9 mouse cellular contexts compared by ENCODE assay signal in the genomic region with DNA sequence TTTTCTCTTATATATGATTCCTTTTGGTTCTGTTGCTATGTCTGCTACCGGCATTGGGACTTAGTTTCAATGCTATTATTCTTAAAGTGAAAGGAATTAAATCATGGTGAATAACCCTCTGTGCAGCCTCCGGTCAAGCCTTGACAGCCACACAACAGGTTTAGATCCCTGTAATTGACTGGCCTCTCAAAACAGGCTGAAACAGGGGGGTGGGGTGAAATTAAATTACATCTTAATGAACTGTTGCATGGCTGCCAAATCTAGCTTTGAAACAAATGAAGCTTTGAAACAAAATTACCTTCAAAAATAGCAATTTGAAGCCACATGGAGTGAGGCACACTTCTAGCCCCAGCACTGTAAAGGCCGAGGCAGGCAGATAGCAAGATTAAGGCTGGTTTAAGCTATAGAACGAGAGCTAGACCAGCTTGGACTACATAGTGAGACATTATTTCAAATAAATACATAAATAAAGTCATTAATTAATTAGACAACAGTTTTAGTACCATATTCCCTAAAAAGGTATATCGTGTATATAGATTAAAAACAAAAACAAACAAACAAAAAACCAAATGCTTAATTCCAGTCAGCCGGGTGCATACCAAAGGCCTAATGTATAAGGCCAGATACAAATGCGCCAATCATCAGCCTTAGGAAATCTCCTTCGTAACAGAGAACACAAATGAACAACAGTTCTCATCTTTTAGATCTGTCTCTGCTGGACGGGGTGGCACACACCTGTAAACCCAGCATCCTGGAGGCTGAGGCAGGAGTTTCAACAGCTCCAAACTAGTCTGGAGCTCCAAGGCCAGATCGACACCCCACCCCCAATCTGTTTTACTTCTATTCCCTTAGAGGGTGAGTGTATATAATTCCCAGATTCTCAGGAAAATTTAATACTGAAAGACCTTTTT. TPM values are rescaled to one million over a fixed set of nuclear protein-coding genes. Genes with fewer than 3 reads are reported as not detected.
DNase-seq lines count a peak whose midpoint lies in the region; ATAC-seq and TF ChIP-seq lines count a peak whose summit lies in the region.
"Had no signal": no experiment of that assay in that cellular context is flagged by ENCODE, and none has a peak within 500 bp of the region (broad histone marks: within the 10 kb centered on the region; RNA-seq: fewer than 3 reads in every experiment).

No protein-coding gene starts in this region.

- TF ChIP-seq CTCF in cortical plate, adult 2 months (IDR thresholded peaks at IDR 0.05; ENCODE audit: extremely low read depth, insufficient read depth, low read length): no peak
- TF ChIP-seq CTCF in midbrain, postnatal 0 days (IDR thresholded peaks at IDR 0.05): no peak
- TF ChIP-seq CTCF in thymus, adult 2 months (IDR thresholded peaks at IDR 0.05; ENCODE audit: borderline replicate concordance, control insufficient read depth, extremely low read depth, insufficient read depth, low read length, poor library complexity): no peak

- no peak for ATAC-seq in heart, embryonic 13.5 days (ENCODE audit: extremely low read depth, insufficient number of reproducible peaks, low FRiP score, low TSS enrichment)
- no peak for ATAC-seq in hindbrain, embryonic 14.5 days (ENCODE audit: low FRiP score)
- peak; percentile 24; the same call in 1 of the 2 replicates for ATAC-seq in midbrain, postnatal 0 days (ENCODE audit: low FRiP score)

- peak overlapping the region; percentile 80 for H3K4me2 ChIP-seq in heart, embryonic 13.5 days
- peak overlapping the region; percentile 91 for H3K4me2 ChIP-seq in hindbrain, embryonic 14.5 days (replicated peaks)
- H3K4me2 ChIP-seq in midbrain, postnatal 0 days (ENCODE audit: low read depth, low read length, poor library complexity, severe bottlenecking): peak overlapping the region; percentile 53

- TF ChIP-seq POLR2A in cortical plate, adult 2 months (IDR thresholded peaks at IDR 0.05; ENCODE audit: extremely low read depth, insufficient read depth, low read length): no peak
- no peak for TF ChIP-seq POLR2A in thymus, adult 2 months (IDR thresholded peaks at IDR 0.05; ENCODE audit: control insufficient read depth, extremely low read depth, insufficient read depth, low read length, poor library complexity)

- H3K9ac ChIP-seq in heart, embryonic 13.5 days: peak overlapping the region; percentile 93
- H3K9ac ChIP-seq in hindbrain, embryonic 14.5 days: peak overlapping the region; percentile 77
- peak overlapping the region; percentile 88 for H3K9ac ChIP-seq in midbrain, postnatal 0 days (replicated peaks; ENCODE audit: low read length, poor library complexity, severe bottlenecking)

- H3K27me3 ChIP-seq in heart, embryonic 13.5 days (replicated peaks): no peaks in the 10 kb centered on the region; the same call in 1 of the 2 replicates
- H3K27me3 ChIP-seq in hindbrain, embryonic 14.5 days (ENCODE audit: control insufficient read depth, insufficient read depth, low read length): peaks cover 6% of the 10 kb centered on the region; the same call in 1 of the 2 replicates
- no peaks in the 10 kb centered on the region for H3K27me3 ChIP-seq in midbrain, postnatal 0 days (ENCODE audit: insufficient read depth, low read length)
- H3K27me3 ChIP-seq in thymus, adult 2 months (ENCODE audit: control insufficient read depth, insufficient read depth, low read length): no peaks in the 10 kb centered on the region; the same call in 1 of the 2 replicates
- H3K27me3 ChIP-seq: Patski had no signal

- H3K36me3 ChIP-seq in heart, embryonic 13.5 days: peaks cover 30% of the 10 kb centered on the region
- peaks cover 14% of the 10 kb centered on the region; the same call in 1 of the 2 replicates for H3K36me3 ChIP-seq in hindbrain, embryonic 14.5 days (replicated peaks; ENCODE audit: control insufficient read depth, insufficient read depth)
- H3K36me3 ChIP-seq in midbrain, postnatal 0 days (ENCODE audit: insufficient read depth, low read length): peaks cover 4% of the 10 kb centered on the region; the same call in 1 of the 2 replicates
- no peaks in the 10 kb centered on the region for H3K36me3 ChIP-seq in thymus, adult 2 months (ENCODE audit: control insufficient read depth, insufficient read depth, low read length)

- peaks cover 19% of the 10 kb centered on the region for H3K4me1 ChIP-seq in heart, embryonic 13.5 days
- no peaks in the 10 kb centered on the region for H3K4me1 ChIP-seq in cortical plate, adult 2 months (ENCODE audit: control insufficient read depth, insufficient read depth, low read length)
- H3K4me1 ChIP-seq in hindbrain, embryonic 14.5 days (replicated peaks; ENCODE audit: control insufficient read depth, insufficient read depth, low read length): peaks cover 9% of the 10 kb centered on the region
- peaks cover 9% of the 10 kb centered on the region; the same call in 1 of the 2 replicates for H3K4me1 ChIP-seq in midbrain, postnatal 0 days (ENCODE audit: insufficient read depth, low read length)
- 0 out of 2 replicates have a peak, but pooled peaks cover 3% of the 10 kb centered on the region for H3K4me1 ChIP-seq in thymus, adult 2 months (replicated peaks; ENCODE audit: control insufficient read depth, insufficient read depth, low read length)

- peak overlapping the region; percentile 82 for H3K27ac ChIP-seq in heart, embryonic 13.5 days (replicated peaks)
- no peak overlapping the region for H3K27ac ChIP-seq in cortical plate, adult 2 months (ENCODE audit: insufficient read depth, low read length)
- peak overlapping the region; percentile 88 for H3K27ac ChIP-seq in hindbrain, embryonic 14.5 days
- H3K27ac ChIP-seq in midbrain, postnatal 0 days (ENCODE audit: low read depth, low read length): peak overlapping the region; percentile 89
- H3K27ac ChIP-seq in thymus, adult 2 months (ENCODE audit: control insufficient read depth, insufficient read depth, low read length): no peak overlapping the region

- H3K4me3 ChIP-seq in heart, embryonic 13.5 days: peak overlapping the region; percentile 75
- H3K4me3 ChIP-seq in cortical plate, adult 2 months (ENCODE audit: insufficient read depth, low read length): peak overlapping the region; percentile 76
- peak overlapping the region; percentile 61 for H3K4me3 ChIP-seq in hindbrain, embryonic 14.5 days (replicated peaks; ENCODE audit: low read length)
- H3K4me3 ChIP-seq in midbrain, postnatal 0 days (ENCODE audit: low read depth, low read length): peak overlapping the region; percentile 64
- H3K4me3 ChIP-seq in thymus, adult 2 months (ENCODE audit: control insufficient read depth, insufficient read depth, low read length): no peak overlapping the region

- no peak for DNase-seq in heart, postnatal 4 days
- DNase-seq in hindbrain, embryonic 14.5 days (ENCODE audit: low spot score): peak; percentile 32
- peak; percentile 11 for DNase-seq in midbrain, postnatal 0 days (ENCODE audit: low spot score)
- DNase-seq in gastrocnemius, postnatal 36 days: no peak
- DNase-seq in thymus, adult 2 months: no peak
- no peak for DNase-seq in right cerebral cortex, postnatal 36 days (ENCODE audit: low spot score in 2 of 2)

- intact Hi-C loops in gastrocnemius, postnatal 36 days (cut with DNase I): no loop called here

- WGBS in heart, embryonic 13.5 days: 40% methylated on average over 10 of the region's 10 CpGs
- WGBS in hindbrain, embryonic 14.5 days: 16% methylated on average over 10 of the region's 10 CpGs
- 10% methylated on average over 10 of the region's 10 CpGs for WGBS in midbrain, postnatal 0 days
- 83% methylated on average over 10 of the region's 10 CpGs for WGBS in thymus, adult 2 months

- H3K9me3 ChIP-seq in heart, embryonic 13.5 days: no peaks in the 10 kb centered on the region
- H3K9me3 ChIP-seq in hindbrain, embryonic 14.5 days (ENCODE audit: control insufficient read depth, low read length): no peaks in the 10 kb centered on the region
- no peaks in the 10 kb centered on the region for H3K9me3 ChIP-seq in midbrain, postnatal 0 days (ENCODE audit: low read length)

RNA-seq across cellular contexts. Expression of a gene that starts 1.0 kb away (rescaled TPM):
- 6.5 and 6.9 TPM in 2 replicates for polyA plus RNA-seq in heart, embryonic 13.5 days (2015; fragmentation: Nextera tagmentation; extraction: Ambion mirVana)
- total RNA-seq in heart, postnatal 4 days (2021): 1 to 10 TPM; 8.2 to 8.6 TPM
- polyA plus RNA-seq in cortical plate, adult 2 months (2012; rRNA removed): 15.1 and 16.5 TPM in 2 replicates
- polyA plus RNA-seq in hindbrain, embryonic 14.5 days (2014; fragmentation: Nextera tagmentation; extraction: Ambion mirVana): 13.5 and 16.5 TPM in 2 replicates
- total RNA-seq in midbrain, postnatal 0 days (2014; rRNA removed): 20.7 and 21.7 TPM in 2 replicates
- polyA plus RNA-seq in midbrain, postnatal 0 days (2015; fragmentation: Nextera tagmentation; extraction: Ambion mirVana): 7.6 and 9.8 TPM in 2 replicates
- 1 to 10 TPM; 6.3 to 8.0 TPM for total RNA-seq in gastrocnemius, postnatal 36 days (2021)
- 0.19 and 0.35 TPM in 2 replicates for polyA plus RNA-seq in thymus, adult 2 months (2012; rRNA removed)

RNA-seq across cellular contexts. Expression of a gene that starts 22.8 kb away (rescaled TPM):
- 4.8 and 5.0 TPM in 2 replicates for polyA plus RNA-seq in heart, embryonic 13.5 days (2015; fragmentation: Nextera tagmentation; extraction: Ambion mirVana)
- total RNA-seq in heart, postnatal 4 days (2021): 1 to 10 TPM; 3.7 TPM
- polyA plus RNA-seq in cortical plate, adult 2 months (2012; rRNA removed): 7.7 and 7.8 TPM in 2 replicates
- 16.6 and 17.7 TPM in 2 replicates for polyA plus RNA-seq in hindbrain, embryonic 14.5 days (2014; fragmentation: Nextera tagmentation; extraction: Ambion mirVana)
- 9.5 and 11.8 TPM in 2 replicates for total RNA-seq in midbrain, postnatal 0 days (2014; rRNA removed)
- polyA plus RNA-seq in midbrain, postnatal 0 days (2015; fragmentation: Nextera tagmentation; extraction: Ambion mirVana): 11.2 and 11.5 TPM in 2 replicates
- 1 to 10 TPM in 1 of 2 experiments, under 1 TPM in 1; 0.79 to 1.3 TPM for total RNA-seq in gastrocnemius, postnatal 36 days (2021)
- 0.86 and 1.1 TPM in 2 replicates for polyA plus RNA-seq in thymus, adult 2 months (2012; rRNA removed)

RNA-seq across cellular contexts. Expression of a gene that starts 58.9 kb away (rescaled TPM):
- 20.2 and 21.4 TPM in 2 replicates for polyA plus RNA-seq in heart, embryonic 13.5 days (2015; fragmentation: Nextera tagmentation; extraction: Ambion mirVana)
- 10 to 100 TPM; 19.9 to 23.6 TPM for total RNA-seq in heart, postnatal 4 days (2021)
- 18.8 and 21.9 TPM in 2 replicates for polyA plus RNA-seq in cortical plate, adult 2 months (2012; rRNA removed)
- polyA plus RNA-seq in hindbrain, embryonic 14.5 days (2014; fragmentation: Nextera tagmentation; extraction: Ambion mirVana): 20.1 and 23.6 TPM in 2 replicates
- 16.0 and 28.9 TPM in 2 replicates for total RNA-seq in midbrain, postnatal 0 days (2014; rRNA removed)
- 12.5 and 14.0 TPM in 2 replicates for polyA plus RNA-seq in midbrain, postnatal 0 days (2015; fragmentation: Nextera tagmentation; extraction: Ambion mirVana)
- 10 to 100 TPM; 23.0 to 23.3 TPM for total RNA-seq in gastrocnemius, postnatal 36 days (2021)
- polyA plus RNA-seq in thymus, adult 2 months (2012; rRNA removed): 7.0 and 7.7 TPM in 2 replicates

Comparison
In these comparisons a context has a peak if more than half of its experiments do, and no peak if none do; other contexts are left out.
1. H3K27ac ChIP-seq: peak in heart, embryonic 13.5 days (single experiment), hindbrain, embryonic 14.5 days (single experiment) and midbrain, postnatal 0 days (single experiment); none in cortical plate, adult 2 months (single experiment) and thymus, adult 2 months (single experiment).
2. DNase-seq: peak in hindbrain, embryonic 14.5 days (single experiment) and midbrain, postnatal 0 days (single experiment); none in heart, postnatal 4 days (single experiment), gastrocnemius, postnatal 36 days (0 of 2), thymus, adult 2 months (single experiment) and right cerebral cortex, postnatal 36 days (0 of 2).
3. Peak in every context shown above with its lines, with median percentiles within 50 percentile points of each other: H3K4me2 ChIP-seq and H3K9ac ChIP-seq.